Mouse (Mus musculus) liver, adult 2 months (tissue): Measurements from ENCODE around the gene Tex19.2. TPM values are rescaled to one million over a fixed set of nuclear protein-coding genes. Genes with fewer than 3 reads are reported as not detected.
A peak's percentile ranks its signal among the peaks of the same experiment; 100 is the strongest.

Experiments
- DNase-seq: peaks from one replicate; pipeline ENCODE4 v3.0.0-alpha.2; 2011; ENCODE audit warnings: low read depth, low spot score; ENCODE audit errors: extremely low read depth
- H3K27ac ChIP-seq: fragments of 200-500 bp; replicated peaks from 2 replicates; pipeline ENCODE4 v1.5.1; 2012; ENCODE audit warnings: low read depth, mild to moderate bottlenecking, control low read depth, inconsistent platforms, low read length; ENCODE audit not compliant: insufficient read depth
- H3K27me3 ChIP-seq: fragments of 200-500 bp; 2 replicates; pipeline ENCODE4 v1.6.1; 2012; ENCODE audit warnings: mild to moderate bottlenecking, moderate library complexity, low read length, inconsistent platforms; ENCODE audit not compliant: control insufficient read depth, insufficient read depth
- H3K36me3 ChIP-seq: fragments of 200-500 bp; 2 replicates; pipeline ENCODE4 v1.6.1; 2012; ENCODE audit warnings: low read length, inconsistent platforms; ENCODE audit not compliant: control insufficient read depth, insufficient read depth
- H3K4me1 ChIP-seq: fragments of 200-500 bp; 2 replicates; pipeline ENCODE4 v1.6.1; 2011; ENCODE audit warnings: low read length; ENCODE audit not compliant: control insufficient read depth, insufficient read depth
- H3K4me3 ChIP-seq: fragments of 200-500 bp; 2 replicates; pipeline ENCODE4 v1.5.1; 2011; ENCODE audit warnings: low read depth, mild to moderate bottlenecking, control low read depth, low read length, moderate library complexity; ENCODE audit not compliant: insufficient read depth
- H3K79me2 ChIP-seq: fragments of 200-500 bp; 2 replicates; pipeline ENCODE4 v1.6.1; 2012; ENCODE audit warnings: inconsistent platforms, mild to moderate bottlenecking, low read length, moderate library complexity; ENCODE audit not compliant: control insufficient read depth, insufficient read depth
- H3K9ac ChIP-seq: fragments of 200-500 bp; 2 replicates; pipeline ENCODE4 v1.6.1; 2012; ENCODE audit warnings: low read depth, mild to moderate bottlenecking, control low read depth, inconsistent platforms, low read length
- CTCF ChIP-seq: fragments of 200-500 bp; IDR thresholded peaks from 2 replicates; pipeline ENCODE4 v1.5.1; 2011; ENCODE audit warnings: low read depth, low read length, control low read depth
- POLR2A ChIP-seq: fragments of 200-500 bp; IDR thresholded peaks from 2 replicates; pipeline ENCODE4 v1.6.1; 2011; ENCODE audit warnings: low read length, control low read depth; ENCODE audit not compliant: insufficient read depth; ENCODE audit errors: extremely low read depth
- WGBS: fragments of 180-500 bp; shearing (Covaris S2); methylation state at CpG from one replicate; pipeline ENCODE4 v1.1.7; 2018; 5-methylcytosine and 5-hydroxymethylcytosine counted together
- polyA plus RNA-seq: library from polyadenylated mRNA; depleted of rRNA; stranded (reverse); fragments of >200 nt; gene quantifications from 2 replicates; pipeline ENCODE4 v1.2.3, GENCODE M21; 2012
- total RNA-seq: library from RNA; depleted of rRNA; stranded (reverse); fragments of >200 nt; gene quantifications from 2 replicates; pipeline ENCODE4 v1.2.3, GENCODE M21; 2014

Gene Tex19.2
- total and polyA plus RNA-seq, 2 experiments, result not detected

DNA sequence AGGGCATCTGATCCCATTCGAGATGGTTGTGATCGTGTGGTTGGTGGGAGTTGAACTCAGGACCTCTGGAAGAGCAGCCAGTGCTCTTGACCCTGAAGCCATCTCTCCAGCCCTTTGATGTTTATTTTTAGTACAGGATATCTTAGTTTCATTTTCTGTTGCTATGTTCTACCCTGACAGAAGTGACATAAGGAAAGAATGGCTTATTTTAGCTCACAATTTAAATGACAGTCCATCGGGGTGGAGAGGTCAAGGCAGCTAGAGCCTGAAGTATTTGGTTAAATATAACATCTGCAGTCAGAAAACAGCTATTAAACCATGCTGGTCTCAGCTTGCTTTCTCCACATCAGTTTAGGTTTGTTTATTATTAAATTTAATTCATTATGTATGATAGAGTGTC, 2.7 kb upstream of the Tex19.2 start:
- WGBS, result 72% methylated on average over 3 of the region's 3 CpGs
- H3K9ac ChIP-seq, result no peak overlapping the region
- H3K36me3 ChIP-seq, result no peaks in the 10 kb centered on the region
- H3K79me2 ChIP-seq, result no peaks in the 10 kb centered on the region
- peak; percentile 17 for DNase-seq
- H3K4me1 ChIP-seq, result no peaks in the 10 kb centered on the region; the same call in 1 of the 2 replicates
- H3K27me3 ChIP-seq, result no peaks in the 10 kb centered on the region
- TF ChIP-seq POLR2A (no peak), CTCF (no peak)
- H3K27ac ChIP-seq, result no peak overlapping the region
- no peak overlapping the region for H3K4me3 ChIP-seq

DNA sequence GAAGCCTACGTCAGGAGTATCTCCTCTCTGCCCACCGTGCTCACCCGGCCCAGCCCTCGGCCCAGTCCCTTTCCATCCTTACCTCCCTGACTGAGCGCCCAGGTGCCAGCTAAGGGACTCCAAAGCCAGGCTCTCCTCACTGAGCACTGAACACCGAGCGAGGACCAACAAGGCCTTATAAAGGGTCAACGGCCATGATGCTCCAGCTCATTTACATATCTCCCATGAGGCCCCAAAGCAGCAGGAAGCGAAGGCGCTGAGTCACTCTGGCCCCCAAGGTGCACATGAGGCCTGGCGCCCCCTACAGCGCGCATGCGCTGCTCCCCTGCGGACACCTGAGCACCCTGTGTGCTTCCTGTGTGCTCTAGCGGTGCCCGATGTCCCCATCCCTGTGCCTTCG, 371 bp downstream of the Tex19.2 start:
- H3K4me1 ChIP-seq, result no peaks in the 10 kb centered on the region; the same call in 1 of the 2 replicates
- 96% methylated on average over 18 of the region's 18 CpGs for WGBS

DNA sequence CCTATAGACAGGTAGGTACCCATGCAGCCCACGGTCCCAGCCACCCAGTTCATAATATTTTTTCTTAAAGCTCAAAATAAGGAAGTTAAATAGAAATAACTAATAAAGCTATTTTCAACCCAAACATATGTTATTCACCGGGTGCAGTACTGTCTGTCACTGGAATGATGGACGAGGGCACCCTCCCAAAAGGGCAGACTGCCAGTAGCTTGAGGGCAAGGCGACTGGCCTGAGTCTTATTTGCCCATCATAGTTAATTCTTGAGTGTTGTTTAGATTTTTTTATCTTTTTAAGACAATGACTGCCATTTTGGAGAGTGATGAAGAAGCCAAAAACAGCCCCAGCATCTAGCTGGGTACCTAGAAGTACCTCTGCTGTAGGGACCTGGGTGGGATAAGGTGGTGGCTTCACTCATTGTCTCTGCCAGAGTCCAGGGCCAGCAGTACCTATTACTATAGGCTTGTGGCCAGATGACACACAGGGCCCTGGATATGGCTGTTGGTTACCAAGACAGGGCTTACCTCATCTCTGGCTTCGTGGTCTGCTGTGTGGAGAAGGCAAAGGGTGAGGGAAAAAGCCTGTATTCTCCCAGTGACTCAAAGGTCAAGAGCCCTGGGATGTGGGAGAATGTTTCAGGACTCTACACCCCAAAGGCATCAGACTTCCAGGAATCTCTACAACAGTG, 6.2 kb downstream of the Tex19.2 start:
- no peak for DNase-seq
- no peaks in the 10 kb centered on the region for H3K79me2 ChIP-seq
- no peak overlapping the region for H3K9ac ChIP-seq
- TF ChIP-seq POLR2A (no peak), CTCF (no peak)
- 66% methylated on average over 5 of the region's 5 CpGs for WGBS
- H3K36me3 ChIP-seq, result no peaks in the 10 kb centered on the region
- no peaks in the 10 kb centered on the region for H3K27me3 ChIP-seq
- no peak overlapping the region for H3K4me3 ChIP-seq
- H3K4me1 ChIP-seq, result peaks cover 2% of the 10 kb centered on the region; the same call in 1 of the 2 replicates
- H3K27ac ChIP-seq, result no peak overlapping the region

More for the DNA sequence above, 371 bp downstream of the Tex19.2 start:
- Histone ChIP-seq H3K27ac (no peak overlapping the region), H3K36me3 (no peaks in the 10 kb centered on the region), H3K4me3 (no peak overlapping the region), H3K79me2 (no peaks in the 10 kb centered on the region), H3K27me3 (no peaks in the 10 kb centered on the region), H3K9ac (no peak overlapping the region)
- no peak for TF ChIP-seq POLR2A
- no peak for TF ChIP-seq CTCF
- no peak for DNase-seq

DNA sequence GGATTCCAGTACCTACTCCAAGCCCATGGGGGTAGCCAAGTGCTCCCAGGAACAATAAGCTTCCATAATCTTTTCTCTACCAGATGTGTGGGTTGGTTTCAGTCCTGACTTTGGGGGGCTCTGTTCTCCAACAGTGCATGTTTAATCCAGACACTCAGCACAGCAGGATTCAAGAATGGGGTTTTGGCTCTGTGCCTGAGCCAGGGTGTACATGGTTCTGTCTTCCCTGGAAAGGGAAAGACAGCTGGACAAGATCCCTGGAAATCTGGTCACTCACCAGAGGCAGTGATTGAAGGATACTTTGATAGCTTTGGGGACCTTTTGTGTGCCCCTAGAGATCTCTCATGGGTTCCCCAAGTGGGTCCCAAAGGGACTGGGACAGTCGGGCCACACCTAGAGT, 6.9 kb downstream of the Tex19.2 start:
- no peaks in the 10 kb centered on the region for H3K79me2 ChIP-seq
- 100% methylated on average over 1 of the region's 1 CpGs for WGBS
- no peak for TF ChIP-seq POLR2A
- no peak for TF ChIP-seq CTCF

DNA sequence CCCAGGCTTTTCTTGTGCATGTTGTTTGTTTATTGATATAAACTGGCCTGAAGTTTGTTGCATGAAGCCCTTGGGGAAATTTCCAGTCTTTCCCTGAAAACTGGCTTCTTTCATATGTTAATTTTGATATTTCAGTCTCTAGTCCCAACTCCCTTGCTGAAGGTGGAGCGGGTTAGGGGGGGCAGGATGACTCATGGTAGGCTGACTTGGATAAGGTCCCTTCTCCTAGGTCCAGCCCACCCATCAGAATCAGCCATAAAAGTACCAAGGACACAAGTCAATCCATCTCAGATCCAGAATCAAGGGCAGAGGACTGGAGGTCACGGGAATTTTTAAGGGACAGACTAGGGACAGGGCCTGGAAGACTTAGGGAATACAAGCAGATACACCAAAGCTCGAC, 7.4 kb downstream of the Tex19.2 start:
- Histone ChIP-seq H3K27ac (no peak overlapping the region), H3K4me3 (no peak overlapping the region), H3K4me1 (peaks cover 2% of the 10 kb centered on the region; the same call in 1 of the 2 replicates), H3K79me2 (no peaks in the 10 kb centered on the region), H3K36me3 (no peaks in the 10 kb centered on the region), H3K9ac (no peak overlapping the region), H3K27me3 (no peaks in the 10 kb centered on the region)
- no peak for DNase-seq
- TF ChIP-seq CTCF, result no peak
- TF ChIP-seq POLR2A, result no peak
- 95% methylated on average over 3 of the region's 3 CpGs for WGBS

More for the DNA sequence above, 6.9 kb downstream of the Tex19.2 start:
- H3K9ac ChIP-seq, result no peak overlapping the region
- peaks cover 2% of the 10 kb centered on the region; the same call in 1 of the 2 replicates for H3K4me1 ChIP-seq
- no peaks in the 10 kb centered on the region for H3K27me3 ChIP-seq
- H3K36me3 ChIP-seq, result no peaks in the 10 kb centered on the region
- no peak overlapping the region for H3K4me3 ChIP-seq
- H3K27ac ChIP-seq, result no peak overlapping the region
- DNase-seq, result no peak

DNA sequence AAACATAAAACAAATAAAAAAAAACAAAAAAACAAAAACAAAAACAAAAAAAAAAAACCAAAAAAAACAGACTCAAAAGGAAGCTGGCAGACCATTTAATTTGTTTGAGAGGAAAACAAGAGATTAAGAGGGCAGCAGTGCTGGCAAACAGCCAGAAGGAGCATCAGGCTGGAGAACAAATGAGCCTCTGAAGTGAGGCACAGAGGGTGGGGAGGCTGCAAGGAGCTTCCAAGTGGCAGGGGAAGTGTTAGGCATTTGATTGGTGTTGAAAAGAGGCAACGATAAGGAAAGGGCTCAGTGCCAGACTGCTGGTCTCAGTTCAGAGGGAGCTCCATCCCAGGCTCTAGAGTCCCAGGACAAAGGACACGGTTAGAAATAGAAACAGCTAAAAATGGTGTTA, 8.5 kb downstream of the Tex19.2 start:
- WGBS, result 5% methylated on average over 2 of the region's 2 CpGs
- peak; percentile 41 for DNase-seq

More for the DNA sequence above, 8.5 kb downstream of the Tex19.2 start:
- no peaks in the 10 kb centered on the region for H3K27me3 ChIP-seq
- no peak overlapping the region for H3K4me3 ChIP-seq
- H3K79me2 ChIP-seq, result no peaks in the 10 kb centered on the region
- TF ChIP-seq POLR2A, result no peak
- TF ChIP-seq CTCF, result no peak
- peaks cover 2% of the 10 kb centered on the region; the same call in 1 of the 2 replicates for H3K4me1 ChIP-seq
- no peaks in the 10 kb centered on the region for H3K36me3 ChIP-seq
- H3K27ac ChIP-seq, result no peak overlapping the region
- no peak overlapping the region for H3K9ac ChIP-seq
